Mouse (Mus musculus): ENCODE data around the gene Hdgf. TPM values are rescaled to one million over a fixed set of nuclear protein-coding genes. Genes with fewer than 3 reads are reported as not detected.

Hdgf gene
- polyA plus RNA-seq, 1 experiment: 112 TPM

DNA sequence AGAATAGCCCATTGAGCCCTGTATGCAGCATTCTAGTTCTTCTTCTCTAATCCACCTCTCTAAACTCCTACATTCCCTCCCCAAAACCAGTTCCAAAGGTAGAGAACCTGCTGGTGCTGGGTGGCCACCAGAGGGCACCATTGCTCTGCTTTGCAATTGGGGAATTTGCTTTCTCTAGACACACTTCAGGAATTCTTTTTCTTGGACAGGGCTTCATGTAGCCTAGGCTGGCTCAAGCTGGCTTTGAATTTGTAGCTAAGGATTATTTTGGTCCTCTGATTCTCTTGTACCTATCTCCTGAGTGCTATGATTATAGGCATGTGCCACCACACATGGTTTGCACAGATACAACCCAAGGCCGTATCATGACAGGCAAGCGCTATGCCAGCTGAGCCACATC is 29.7 kb downstream of the Hdgf start:
- Histone ChIP-seq H3K27me3 (ENCODE audit: control insufficient read depth, insufficient read depth, low read length) (no peaks in the 10 kb centered on the region), H3K4me1 (replicated peaks; ENCODE audit: control insufficient read depth, insufficient read depth, low read length) (peaks cover 3% of the 10 kb centered on the region; the same call in 1 of the 2 replicates), H3K27ac (ENCODE audit: control insufficient read depth, insufficient read depth, low read length) (no peak overlapping the region), H3K36me3 (ENCODE audit: control insufficient read depth, insufficient read depth, low read length) (peaks cover 54% of the 10 kb centered on the region), H3K4me3 (ENCODE audit: control insufficient read depth, insufficient read depth, low read length) (no peak overlapping the region)
- WGBS: 99% methylated on average over 2 of the region's 2 CpGs
- no peak for TF ChIP-seq POLR2A (IDR thresholded peaks at IDR 0.05; ENCODE audit: control insufficient read depth, extremely low read depth, insufficient read depth, low read length, poor library complexity)
- TF ChIP-seq CTCF (IDR thresholded peaks at IDR 0.05; ENCODE audit: borderline replicate concordance, control insufficient read depth, extremely low read depth, insufficient read depth, low read length, poor library complexity): no peak
- DNase-seq: peak; percentile 61

DNA sequence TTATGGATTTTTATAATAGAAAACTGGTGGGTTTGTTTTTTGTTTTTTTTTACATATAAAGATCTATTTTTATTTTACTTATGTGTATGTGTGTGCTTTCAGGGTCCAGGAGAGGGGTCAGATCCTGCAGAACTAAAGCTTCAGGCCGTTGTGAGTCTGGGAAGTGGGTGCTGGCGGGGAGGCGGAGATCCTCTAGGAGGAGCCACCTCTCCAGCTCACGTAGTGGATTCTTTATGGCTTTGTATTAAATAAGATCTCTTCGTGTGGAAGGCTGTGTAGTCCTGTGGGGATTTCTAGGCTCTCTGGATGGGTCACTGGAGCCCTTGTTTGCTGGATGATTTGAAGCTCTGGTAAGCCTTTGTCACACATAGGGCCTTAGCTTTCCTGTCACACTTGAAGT is 34.5 kb downstream of the Hdgf start:
- no peak for DNase-seq
- Histone ChIP-seq H3K27ac (ENCODE audit: control insufficient read depth, insufficient read depth, low read length) (no peak overlapping the region), H3K36me3 (ENCODE audit: control insufficient read depth, insufficient read depth, low read length) (peaks cover 58% of the 10 kb centered on the region), H3K4me3 (ENCODE audit: control insufficient read depth, insufficient read depth, low read length) (no peak overlapping the region), H3K27me3 (ENCODE audit: control insufficient read depth, insufficient read depth, low read length) (no peaks in the 10 kb centered on the region), H3K4me1 (replicated peaks; ENCODE audit: control insufficient read depth, insufficient read depth, low read length) (no peaks in the 10 kb centered on the region)
- TF ChIP-seq CTCF (IDR thresholded peaks at IDR 0.05; ENCODE audit: borderline replicate concordance, control insufficient read depth, extremely low read depth, insufficient read depth, low read length, poor library complexity): no peak
- TF ChIP-seq POLR2A (IDR thresholded peaks at IDR 0.05; ENCODE audit: control insufficient read depth, extremely low read depth, insufficient read depth, low read length, poor library complexity): no peak
- WGBS: 95% methylated on average over 5 of the region's 5 CpGs

DNA sequence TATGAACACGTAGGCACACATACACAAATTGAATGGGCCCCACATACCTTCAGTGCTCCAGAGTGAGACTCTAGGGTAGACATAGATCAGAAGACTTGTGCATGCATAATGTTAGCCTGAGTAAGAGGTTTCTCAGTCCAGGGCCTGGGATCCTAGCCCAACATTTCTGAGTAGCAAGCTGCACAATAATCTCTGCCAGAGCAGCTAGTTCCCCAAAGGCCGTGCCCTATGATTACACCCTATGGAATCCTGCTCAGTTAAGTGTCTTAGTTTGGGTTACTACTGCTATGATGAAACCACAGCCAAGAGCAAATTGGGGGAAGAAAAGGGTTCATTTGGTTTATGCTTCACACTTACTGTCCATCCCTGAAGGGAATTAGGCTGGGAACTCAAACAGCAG is 36.4 kb downstream of the Hdgf start:
- no peak for DNase-seq
- Histone ChIP-seq H3K4me1 (replicated peaks; ENCODE audit: control insufficient read depth, insufficient read depth, low read length) (no peaks in the 10 kb centered on the region; the same call in 1 of the 2 replicates), H3K36me3 (ENCODE audit: control insufficient read depth, insufficient read depth, low read length) (peaks cover 47% of the 10 kb centered on the region), H3K27me3 (ENCODE audit: control insufficient read depth, insufficient read depth, low read length) (peaks cover 6% of the 10 kb centered on the region; the same call in 1 of the 2 replicates), H3K27ac (ENCODE audit: control insufficient read depth, insufficient read depth, low read length) (no peak overlapping the region), H3K4me3 (ENCODE audit: control insufficient read depth, insufficient read depth, low read length) (no peak overlapping the region)
- 92% methylated on average over 2 of the region's 2 CpGs for WGBS
- no peak for TF ChIP-seq POLR2A (IDR thresholded peaks at IDR 0.05; ENCODE audit: control insufficient read depth, extremely low read depth, insufficient read depth, low read length, poor library complexity)
- no peak for TF ChIP-seq CTCF (IDR thresholded peaks at IDR 0.05; ENCODE audit: borderline replicate concordance, control insufficient read depth, extremely low read depth, insufficient read depth, low read length, poor library complexity)

DNA sequence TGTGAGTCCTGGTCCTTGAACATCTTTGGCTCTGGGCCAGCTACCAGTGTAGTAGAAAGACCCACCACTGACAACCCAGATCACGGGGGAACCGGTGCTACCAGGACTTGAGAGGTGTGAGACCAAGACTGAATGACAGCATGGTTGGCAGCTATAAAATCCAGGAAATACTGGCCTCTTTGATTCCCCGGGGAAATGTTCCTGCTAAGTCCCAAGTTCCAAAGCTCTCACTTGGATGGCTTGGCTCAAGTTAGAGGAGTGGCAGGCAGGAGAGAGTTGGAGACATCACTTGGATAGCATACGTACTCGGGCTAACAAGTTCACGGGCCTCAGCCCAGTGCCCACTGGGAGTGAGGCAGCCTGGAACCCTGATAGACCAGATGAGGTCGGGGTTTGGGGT is 37.5 kb downstream of the Hdgf start:
- H3K36me3 ChIP-seq (ENCODE audit: control insufficient read depth, insufficient read depth, low read length): peaks cover 37% of the 10 kb centered on the region
- no peaks in the 10 kb centered on the region; the same call in 1 of the 2 replicates for H3K4me1 ChIP-seq (replicated peaks; ENCODE audit: control insufficient read depth, insufficient read depth, low read length)
- no peak overlapping the region for H3K27ac ChIP-seq (ENCODE audit: control insufficient read depth, insufficient read depth, low read length)
- H3K4me3 ChIP-seq (ENCODE audit: control insufficient read depth, insufficient read depth, low read length): no peak overlapping the region
- no peak for DNase-seq
- 84% methylated on average over 7 of the region's 7 CpGs for WGBS
- peaks cover 9% of the 10 kb centered on the region; the same call in 1 of the 2 replicates for H3K27me3 ChIP-seq (ENCODE audit: control insufficient read depth, insufficient read depth, low read length)
- TF ChIP-seq POLR2A (IDR thresholded peaks at IDR 0.05; ENCODE audit: control insufficient read depth, extremely low read depth, insufficient read depth, low read length, poor library complexity) (no peak), CTCF (IDR thresholded peaks at IDR 0.05; ENCODE audit: borderline replicate concordance, control insufficient read depth, extremely low read depth, insufficient read depth, low read length, poor library complexity) (no peak)

DNA sequence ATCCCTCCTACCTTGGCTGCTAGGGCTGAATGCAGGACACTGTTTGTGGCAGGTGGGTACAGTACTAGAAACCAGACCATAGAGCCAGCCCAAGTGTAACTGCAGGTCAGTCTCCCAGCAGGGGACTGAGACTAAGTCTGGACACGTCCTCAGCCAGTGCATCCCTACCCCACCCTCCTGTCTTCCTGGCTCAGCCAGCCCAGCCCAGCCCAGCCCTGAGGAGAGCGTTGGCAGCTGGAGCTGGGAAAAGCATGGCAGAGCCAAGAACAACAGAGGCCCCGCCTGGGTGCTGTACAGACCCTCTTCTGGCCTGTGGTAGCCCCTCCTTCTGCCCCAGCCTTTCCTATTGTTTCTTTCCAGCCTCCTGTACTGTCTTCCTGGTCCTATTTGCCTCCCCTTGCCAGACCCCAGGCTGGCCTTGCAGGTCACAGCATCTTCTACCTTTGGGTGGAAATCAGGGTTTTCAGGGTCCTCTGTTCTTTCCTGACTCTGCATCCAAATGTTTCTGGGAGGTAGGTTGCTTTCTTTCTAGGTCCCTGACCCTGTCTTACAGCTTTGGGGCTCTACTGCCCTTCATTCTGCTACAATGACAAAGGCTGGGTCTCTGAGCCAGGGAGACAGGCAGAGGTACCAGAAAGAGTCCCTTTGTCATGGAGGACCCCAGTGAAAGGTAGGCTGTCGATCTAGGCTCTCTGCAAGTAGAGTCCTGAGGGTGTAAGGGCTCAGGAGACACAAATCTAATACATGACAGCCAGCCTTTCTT is 38.9 kb downstream of the Hdgf start:
- H3K4me3 ChIP-seq (ENCODE audit: control insufficient read depth, insufficient read depth, low read length): no peak overlapping the region
- H3K27ac ChIP-seq (ENCODE audit: control insufficient read depth, insufficient read depth, low read length): no peak overlapping the region
- H3K27me3 ChIP-seq (ENCODE audit: control insufficient read depth, insufficient read depth, low read length): peaks cover 19% of the 10 kb centered on the region; the same call in 1 of the 2 replicates
- 72% methylated on average over 4 of the region's 4 CpGs for WGBS
- peaks cover 22% of the 10 kb centered on the region for H3K36me3 ChIP-seq (ENCODE audit: control insufficient read depth, insufficient read depth, low read length)
- no peak for DNase-seq
- TF ChIP-seq CTCF (IDR thresholded peaks at IDR 0.05; ENCODE audit: borderline replicate concordance, control insufficient read depth, extremely low read depth, insufficient read depth, low read length, poor library complexity): no peak
- TF ChIP-seq POLR2A (IDR thresholded peaks at IDR 0.05; ENCODE audit: control insufficient read depth, extremely low read depth, insufficient read depth, low read length, poor library complexity): no peak
- H3K4me1 ChIP-seq (replicated peaks; ENCODE audit: control insufficient read depth, insufficient read depth, low read length): no peaks in the 10 kb centered on the region; the same call in 1 of the 2 replicates

DNA sequence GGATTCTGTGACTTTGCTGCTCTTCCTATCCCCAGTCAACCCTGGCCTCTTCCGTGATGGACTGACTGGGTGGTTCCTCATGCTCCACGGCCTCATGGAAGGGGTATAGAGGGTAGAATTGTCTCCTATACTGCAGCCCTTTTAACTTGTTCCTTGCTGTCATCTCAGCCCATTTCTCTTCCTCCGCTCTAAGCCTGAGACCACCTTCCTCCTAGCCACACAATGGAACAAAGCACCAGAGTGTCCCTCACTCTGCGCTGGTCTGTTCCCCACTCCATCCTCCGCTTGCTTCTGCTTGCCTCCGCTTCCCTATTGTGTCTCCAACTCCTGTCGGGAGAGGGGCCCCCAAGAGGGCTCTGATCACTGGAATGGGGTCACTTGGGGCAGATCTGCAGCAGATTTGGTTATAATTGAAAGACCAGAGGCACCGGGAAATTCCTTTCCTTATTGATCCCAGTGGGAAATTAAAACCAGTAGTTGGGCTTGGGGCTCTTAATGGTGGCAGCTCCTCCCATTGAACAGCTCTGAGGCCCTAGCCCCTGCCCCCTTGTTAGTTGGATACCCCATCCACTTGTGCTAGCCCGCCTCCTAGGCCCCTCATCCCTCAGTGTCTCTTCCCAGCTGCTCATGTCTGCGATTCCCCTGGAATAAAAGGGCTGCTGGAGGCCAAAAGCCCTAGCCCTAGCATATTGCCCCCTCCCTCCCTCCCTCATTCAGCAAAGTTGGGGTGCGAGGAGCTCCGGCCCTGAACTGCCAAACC is 39.8 kb downstream of the Hdgf start:
- no peaks in the 10 kb centered on the region; the same call in 1 of the 2 replicates for H3K4me1 ChIP-seq (replicated peaks; ENCODE audit: control insufficient read depth, insufficient read depth, low read length)
- peaks cover 24% of the 10 kb centered on the region; the same call in 1 of the 2 replicates for H3K27me3 ChIP-seq (ENCODE audit: control insufficient read depth, insufficient read depth, low read length)
- TF ChIP-seq POLR2A (IDR thresholded peaks at IDR 0.05; ENCODE audit: control insufficient read depth, extremely low read depth, insufficient read depth, low read length, poor library complexity) (no peak), CTCF (IDR thresholded peaks at IDR 0.05; ENCODE audit: borderline replicate concordance, control insufficient read depth, extremely low read depth, insufficient read depth, low read length, poor library complexity) (no peak)
- H3K27ac ChIP-seq (ENCODE audit: control insufficient read depth, insufficient read depth, low read length): no peak overlapping the region
- no peak for DNase-seq
- no peak overlapping the region for H3K4me3 ChIP-seq (ENCODE audit: control insufficient read depth, insufficient read depth, low read length)
- WGBS: 57% methylated on average over 12 of the region's 12 CpGs
- H3K36me3 ChIP-seq (ENCODE audit: control insufficient read depth, insufficient read depth, low read length): peaks cover 14% of the 10 kb centered on the region

Data from thymus, adult 2 months (tissue).